8 mouse cellular contexts compared by ENCODE assay signal in the genomic region with DNA sequence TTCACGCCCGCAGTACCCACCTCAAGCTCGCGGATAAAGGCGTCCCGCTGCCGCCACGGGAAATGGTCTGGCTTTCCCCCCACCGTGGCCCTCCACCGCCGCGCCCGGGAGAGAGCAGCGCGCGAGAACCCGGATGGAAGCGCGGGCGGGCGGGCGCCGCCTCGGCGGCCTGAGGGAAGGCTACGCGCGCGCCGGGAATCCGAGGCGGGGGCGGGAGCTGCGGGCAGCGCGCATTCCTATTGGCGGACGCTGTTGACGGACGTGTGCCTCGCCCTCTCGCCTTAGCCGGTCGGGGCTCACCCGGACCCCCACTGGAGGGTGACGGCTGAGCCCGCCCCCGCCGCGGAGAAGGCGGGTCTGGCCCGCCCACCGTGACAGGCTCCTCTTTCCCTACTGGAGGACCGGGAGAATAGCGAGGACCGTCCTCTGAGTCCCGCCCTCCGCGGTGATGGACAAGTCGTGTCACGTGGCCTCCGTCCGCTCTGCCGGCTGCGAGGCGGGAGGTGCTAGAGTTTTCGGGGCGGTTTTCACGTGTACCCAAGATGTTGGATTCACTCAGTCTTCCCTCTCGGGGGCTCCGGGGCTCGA. TPM values are rescaled to one million over a fixed set of nuclear protein-coding genes. Genes with fewer than 3 reads are reported as not detected.
DNase-seq lines count a peak whose midpoint lies in the region; ATAC-seq lines count a peak whose summit lies in the region.

No protein-coding gene starts in this region.

- peak overlapping the region; percentile 99 for H3K27ac ChIP-seq in brown adipose tissue, adult 24 weeks (replicated peaks; ENCODE audit: low read depth, low read length)
- peak overlapping the region; percentile 99 for H3K27ac ChIP-seq in heart, embryonic 13.5 days (replicated peaks)
- H3K27ac ChIP-seq in liver, embryonic 12.5 days, result peak overlapping the region; percentile 98
- H3K27ac ChIP-seq in stomach, embryonic 15.5 days, result peak overlapping the region; percentile 100

- peak overlapping the region; percentile 99 for H3K9ac ChIP-seq in heart, embryonic 13.5 days
- peak overlapping the region; percentile 97 for H3K9ac ChIP-seq in liver, embryonic 12.5 days
- peak overlapping the region; percentile 93 for H3K9ac ChIP-seq in stomach, embryonic 15.5 days

- ATAC-seq in heart, embryonic 13.5 days (ENCODE audit: extremely low read depth, insufficient number of reproducible peaks, low FRiP score, low TSS enrichment), result peak; percentile 98
- ATAC-seq in liver, embryonic 12.5 days, result peak; percentile 96
- ATAC-seq in stomach, embryonic 15.5 days (ENCODE audit: insufficient read depth, low FRiP score, low read depth), result peak; percentile 98

- H3K4me1 ChIP-seq in brown adipose tissue, adult 24 weeks (ENCODE audit: control insufficient read depth, insufficient read depth, insufficient read length, low read length), result peaks cover 5% of the 10 kb centered on the region
- H3K4me1 ChIP-seq in heart, embryonic 13.5 days, result peaks cover 40% of the 10 kb centered on the region
- peaks cover 33% of the 10 kb centered on the region for H3K4me1 ChIP-seq in liver, embryonic 12.5 days
- H3K4me1 ChIP-seq in stomach, embryonic 15.5 days, result 0 out of 2 replicates have a peak, but pooled peaks cover 13% of the 10 kb centered on the region

- no peaks in the 10 kb centered on the region for H3K36me3 ChIP-seq in heart, embryonic 13.5 days
- no peaks in the 10 kb centered on the region for H3K36me3 ChIP-seq in liver, embryonic 12.5 days
- no peaks in the 10 kb centered on the region for H3K36me3 ChIP-seq in stomach, embryonic 15.5 days

- H3K4me3 ChIP-seq in brown adipose tissue, adult 24 weeks (ENCODE audit: insufficient read depth, low read depth, low read length), result peak overlapping the region; percentile 93
- peak overlapping the region; percentile 73 for H3K4me3 ChIP-seq in heart, embryonic 13.5 days
- peak overlapping the region; percentile 93 for H3K4me3 ChIP-seq in liver, embryonic 12.5 days
- peak overlapping the region; percentile 87 for H3K4me3 ChIP-seq in stomach, embryonic 15.5 days (replicated peaks)

- peak overlapping the region; percentile 70 for H3K4me2 ChIP-seq in heart, embryonic 13.5 days
- H3K4me2 ChIP-seq in liver, embryonic 12.5 days, result peak overlapping the region; percentile 74
- H3K4me2 ChIP-seq in stomach, embryonic 15.5 days, result peak overlapping the region; percentile 62

- DNase-seq in CD4-positive, CD25-positive, alpha-beta regulatory T cell, adult 2 months (ENCODE audit: low read depth, low spot score), result peak; percentile 99
- peak; percentile 73 for DNase-seq in fat pad, adult 2 months (ENCODE audit: extremely low read depth, low read depth, low spot score)
- DNase-seq in kidney, postnatal 10 days, result peak; percentile 100
- peak; percentile 99 for DNase-seq in natural killer cell, adult 2 months (ENCODE audit: low spot score in 2 of 2)

- H3K27me3 ChIP-seq in heart, embryonic 13.5 days (replicated peaks), result no peaks in the 10 kb centered on the region
- no peaks in the 10 kb centered on the region for H3K27me3 ChIP-seq in liver, embryonic 12.5 days (replicated peaks)
- no peaks in the 10 kb centered on the region for H3K27me3 ChIP-seq in stomach, embryonic 15.5 days (replicated peaks)

- under 1% methylated on average over 63 of the region's 72 CpGs for WGBS in heart, embryonic 13.5 days
- WGBS in liver, embryonic 12.5 days (ENCODE audit: insufficient replicate concordance), result 0% methylated on average over 64 of the region's 72 CpGs
- WGBS in stomach, embryonic 15.5 days, result under 1% methylated on average over 71 of the region's 72 CpGs

- no peaks in the 10 kb centered on the region for H3K9me3 ChIP-seq in heart, embryonic 13.5 days
- no peaks in the 10 kb centered on the region for H3K9me3 ChIP-seq in liver, embryonic 12.5 days (replicated peaks)
- no peaks in the 10 kb centered on the region for H3K9me3 ChIP-seq in stomach, embryonic 15.5 days

RNA-seq across cellular contexts. Expression of a gene that starts 33.1 kb away (rescaled TPM):
- polyA plus RNA-seq in brown adipose tissue, adult 24 weeks (2012; ENCODE audit: insufficient read depth, insufficient read length, missing spikeins), result not detected in 2 replicates
- 0.44 and 0.71 TPM in 2 replicates for polyA plus RNA-seq in heart, embryonic 13.5 days (2015; fragmentation: Nextera tagmentation; extraction: Ambion mirVana)
- polyA plus RNA-seq in liver, embryonic 12.5 days (2016; fragmentation: Nextera tagmentation; extraction: Ambion mirVana), result 0.32 and 0.35 TPM in 2 replicates
- 0.51 and 0.86 TPM in 2 replicates for polyA plus RNA-seq in stomach, embryonic 15.5 days (2015; fragmentation: Nextera tagmentation; extraction: Ambion mirVana)

RNA-seq across cellular contexts. Expression of a gene that starts 33.2 kb away (rescaled TPM):
- polyA plus RNA-seq in brown adipose tissue, adult 24 weeks (2012; ENCODE audit: insufficient read depth, insufficient read length, missing spikeins), result 0.71 and 2.9 TPM in 2 replicates
- 2.2 and 2.7 TPM in 2 replicates for polyA plus RNA-seq in heart, embryonic 13.5 days (2015; fragmentation: Nextera tagmentation; extraction: Ambion mirVana)
- 1.6 and 2.5 TPM in 2 replicates for polyA plus RNA-seq in liver, embryonic 12.5 days (2016; fragmentation: Nextera tagmentation; extraction: Ambion mirVana)
- 3.2 and 4.0 TPM in 2 replicates for polyA plus RNA-seq in stomach, embryonic 15.5 days (2015; fragmentation: Nextera tagmentation; extraction: Ambion mirVana)

Comparison
In these comparisons a context has a peak if more than half of its experiments do, and no peak if none do; other contexts are left out.
1. Peak in every context shown above with its lines: DNase-seq, ATAC-seq, H3K4me3 ChIP-seq and H3K27ac ChIP-seq.